Mouse (Mus musculus): Measurements from ENCODE around the gene Zp1. TPM values are rescaled to one million over a fixed set of nuclear protein-coding genes. Genes with fewer than 3 reads are reported as not detected.

The Zp1 gene
- polyA plus RNA-seq, 1 experiment from 2014 or later = 0.89 TPM

Other genes with a start within 250 kb of the Zp1 start
- not detected in 2 replicates for gene Pga5, start 242.6 kb downstream of the Zp1 start, polyA plus RNA-seq (2015; fragmentation: Nextera tagmentation; extraction: Ambion mirVana)
- 28.6 and 31.2 TPM in 2 replicates for gene Vps37c, start 231.9 kb downstream of the Zp1 start, polyA plus RNA-seq (2015; fragmentation: Nextera tagmentation; extraction: Ambion mirVana)
- 0.48 and 0.78 TPM in 2 replicates for gene Cd5, start 181.6 kb downstream of the Zp1 start, polyA plus RNA-seq (2015; fragmentation: Nextera tagmentation; extraction: Ambion mirVana)
- 0.06 TPM in 1 of 2 replicates, not detected in the other for gene Cd6, start 90.6 kb downstream of the Zp1 start, polyA plus RNA-seq (2015; fragmentation: Nextera tagmentation; extraction: Ambion mirVana)
- gene Slc15a3, start 80.9 kb downstream of the Zp1 start, polyA plus RNA-seq (2015; fragmentation: Nextera tagmentation; extraction: Ambion mirVana) = 0.27 and 0.30 TPM in 2 replicates
- 242 and 267 TPM in 2 replicates for gene Tmem132a, start 50.7 kb downstream of the Zp1 start, polyA plus RNA-seq (2015; fragmentation: Nextera tagmentation; extraction: Ambion mirVana)
- 47.0 TPM in 2 replicates for gene Tmem109, start 38.6 kb downstream of the Zp1 start, polyA plus RNA-seq (2015; fragmentation: Nextera tagmentation; extraction: Ambion mirVana)
- 38.9 and 40.1 TPM in 2 replicates for gene Prpf19, start 25.4 kb downstream of the Zp1 start, polyA plus RNA-seq (2015; fragmentation: Nextera tagmentation; extraction: Ambion mirVana)
- 0.09 and 0.14 TPM in 2 replicates for gene Ptgdr2, start 16.5 kb upstream of the Zp1 start, polyA plus RNA-seq (2015; fragmentation: Nextera tagmentation; extraction: Ambion mirVana)
- 12.8 and 13.5 TPM in 2 replicates for gene Ccdc86, start 28.6 kb upstream of the Zp1 start, polyA plus RNA-seq (2015; fragmentation: Nextera tagmentation; extraction: Ambion mirVana)
- gene Ms4a10, start 54.0 kb upstream of the Zp1 start, polyA plus RNA-seq (2015; fragmentation: Nextera tagmentation; extraction: Ambion mirVana) = not detected in 2 replicates
- not detected in 2 replicates for gene Ms4a15, start 72.6 kb upstream of the Zp1 start, polyA plus RNA-seq (2015; fragmentation: Nextera tagmentation; extraction: Ambion mirVana)
- not detected in 2 replicates for gene Ms4a18, start 97.4 kb upstream of the Zp1 start, polyA plus RNA-seq (2015; fragmentation: Nextera tagmentation; extraction: Ambion mirVana)
- gene Ms4a8a, start 160.5 kb upstream of the Zp1 start, polyA plus RNA-seq (2015; fragmentation: Nextera tagmentation; extraction: Ambion mirVana) = not detected in 2 replicates
- not detected in 2 replicates for gene 1700017D01Rik, start 210.2 kb upstream of the Zp1 start, polyA plus RNA-seq (2015; fragmentation: Nextera tagmentation; extraction: Ambion mirVana)
- gene 1700025F22Rik, start 244.7 kb upstream of the Zp1 start, polyA plus RNA-seq (2015; fragmentation: Nextera tagmentation; extraction: Ambion mirVana) = not detected in 2 replicates

All from midbrain, embryonic 16.5 days (tissue).